Mouse (Mus musculus) stomach, postnatal 0 days (tissue): ENCODE results near the gene Dnaaf3.

Experiments
- CTCF ChIP-seq: IDR thresholded peaks from 2 replicates; pipeline ENCODE4 v1.5.1; 2016; ENCODE audit warnings: antibody characterized with exemption, low read depth, mild to moderate bottlenecking, moderate library complexity
- EP300 ChIP-seq: optimal IDR thresholded peaks from 2 replicates; pipeline ENCODE3; 2016; ENCODE audit warnings: antibody characterized with exemption

GRCm38 (mm10) chr7:4522292-4522691, 10.0 kb downstream of the Dnaaf3 start:
- no peak for TF ChIP-seq EP300
- no peak for TF ChIP-seq CTCF
